Mouse (Mus musculus) olfactory bulb, adult 2 months (tissue): ENCODE results near the gene Tm9sf4.

ENCODE experiments used
- CTCF ChIP-seq: fragments of 200-500 bp; IDR thresholded peaks from 2 replicates; pipeline ENCODE4 v1.5.1; 2012; ENCODE audit warnings: low read depth, mild to moderate bottlenecking, low read length, moderate library complexity; ENCODE audit not compliant: insufficient read depth
- POLR2A ChIP-seq: fragments of 200-500 bp; IDR thresholded peaks from 2 replicates; pipeline ENCODE4 v1.6.1; 2012; ENCODE audit warnings: mild to moderate bottlenecking, low read depth, low read length, moderate library complexity; ENCODE audit not compliant: insufficient read depth

GRCm38 (mm10) chr2:153151026-153151425 lies 10.1 kb upstream of the Tm9sf4 start:
- TF ChIP-seq POLR2A (no peak), CTCF (no peak)
